Mouse (Mus musculus): Measurements from ENCODE around the gene Zbtb41.

DNA sequence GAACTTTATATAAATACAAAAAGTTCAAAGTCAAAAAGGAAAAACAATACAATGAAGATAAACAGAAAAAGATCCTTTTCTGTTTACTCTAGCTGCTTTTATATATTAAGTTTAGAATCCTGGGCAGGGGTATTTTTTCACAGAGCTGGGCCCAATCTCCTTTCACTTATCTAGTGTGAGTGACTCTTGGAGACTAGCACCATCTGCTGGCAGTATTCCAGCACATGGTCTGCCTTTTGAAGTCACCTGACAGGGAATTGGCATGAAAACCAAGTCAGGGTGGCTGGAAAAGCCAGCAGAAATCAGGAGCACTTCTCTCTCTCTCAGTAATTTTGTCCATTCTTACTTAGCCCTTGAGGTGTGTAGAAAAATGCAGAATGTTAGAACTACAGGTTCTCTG lies 16.3 kb downstream of the Zbtb41 start:
- TF ChIP-seq CTCF (conservative IDR thresholded peaks at IDR 0.05; ENCODE audit: insufficient read depth, insufficient read length, low read depth, low read length) (no peak), POLR2A (IDR thresholded peaks at IDR 0.05; ENCODE audit: low read depth, low read length) (no peak)

All from kidney, adult 2 months (tissue).